In the genomic region with DNA sequence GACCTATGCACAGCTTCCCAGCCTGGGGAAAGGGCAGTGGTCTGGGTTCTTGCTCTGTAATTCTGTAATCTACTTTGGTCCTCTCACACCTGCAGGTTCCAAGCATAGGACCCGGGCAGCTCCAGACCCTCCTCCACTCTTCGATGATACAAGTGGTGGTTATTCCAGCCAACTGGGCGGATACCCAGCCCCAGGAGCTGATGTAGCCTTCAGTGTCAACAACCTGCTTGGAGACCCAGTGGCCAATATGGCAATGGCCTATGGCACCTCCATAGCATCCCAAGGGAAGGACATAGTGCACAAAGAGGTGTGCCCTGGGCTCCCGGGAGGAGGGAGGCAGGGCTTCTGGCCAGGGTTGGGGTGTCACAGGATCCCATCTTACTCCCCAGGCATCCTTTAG, we compare ENCODE assay signal across 9 mouse cellular contexts. TPM values are rescaled to one million over a fixed set of nuclear protein-coding genes. Genes with fewer than 3 reads are reported as not detected.
DNase-seq lines count a peak whose midpoint lies in the region; ATAC-seq and TF ChIP-seq lines count a peak whose summit lies in the region.
"Had no signal": no experiment of that assay in that cellular context is flagged by ENCODE, and none has a peak within 500 bp of the region (broad histone marks: within the 10 kb centered on the region; RNA-seq: fewer than 3 reads in every experiment).

No protein-coding gene starts in this region.

- peak overlapping the region; percentile 94 for H3K4me3 ChIP-seq in heart, embryonic 10.5 days
- peak overlapping the region; percentile 98 for H3K4me3 ChIP-seq in E14TG2a.4 (replicated peaks; ENCODE audit: low read length)
- peak overlapping the region; percentile 86 for H3K4me3 ChIP-seq in forebrain, embryonic 15.5 days
- peak overlapping the region; percentile 83 for H3K4me3 ChIP-seq in liver, embryonic 16.5 days (ENCODE audit: low read depth, low read length)

- peak overlapping the region; percentile 88; the same call in 1 of the 2 replicates for H3K27ac ChIP-seq in heart, embryonic 10.5 days
- no peak overlapping the region for H3K27ac ChIP-seq in forebrain, embryonic 15.5 days (replicated peaks)
- H3K27ac ChIP-seq in liver, embryonic 16.5 days (ENCODE audit: low read length), result no peak overlapping the region

- peaks cover 40% of the 10 kb centered on the region for H3K4me1 ChIP-seq in heart, embryonic 10.5 days
- peaks cover 65% of the 10 kb centered on the region for H3K4me1 ChIP-seq in E14TG2a.4 (replicated peaks; ENCODE audit: low read depth, low read length)
- H3K4me1 ChIP-seq in forebrain, embryonic 15.5 days, result peaks cover 49% of the 10 kb centered on the region
- peaks cover 27% of the 10 kb centered on the region for H3K4me1 ChIP-seq in liver, embryonic 16.5 days (ENCODE audit: control insufficient read depth, low read depth, low read length)

- no peak for ATAC-seq in forebrain, embryonic 15.5 days (replicated peaks)
- ATAC-seq in liver, embryonic 16.5 days (ENCODE audit: low read depth), result no peak

- DNase-seq in heart, embryonic 10.5 days (ENCODE audit: low spot score), result no peak
- no peak for DNase-seq in heart, postnatal 36 days
- DNase-seq in adrenal gland, adult 18-20 months (ENCODE audit: low spot score in 2 of 2), result no peak
- DNase-seq in left cerebral cortex, postnatal 14 days (ENCODE audit: low spot score in 2 of 2), result no peak
- DNase-seq in thymus, postnatal 14 days, result no peak

- H3K9me3 ChIP-seq in heart, embryonic 10.5 days, result no peaks in the 10 kb centered on the region
- H3K9me3 ChIP-seq in E14TG2a.4 (ENCODE audit: low read length), result no peaks in the 10 kb centered on the region
- H3K9me3 ChIP-seq in forebrain, embryonic 15.5 days, result no peaks in the 10 kb centered on the region
- no peaks in the 10 kb centered on the region for H3K9me3 ChIP-seq in liver, embryonic 16.5 days (replicated peaks; ENCODE audit: control insufficient read depth, low read length)

- peaks cover 22% of the 10 kb centered on the region for H3K27me3 ChIP-seq in heart, embryonic 10.5 days (ENCODE audit: insufficient read depth, poor library complexity, severe bottlenecking)
- H3K27me3 ChIP-seq in E14TG2a.4 (ENCODE audit: insufficient read depth, low read length), result peaks cover 20% of the 10 kb centered on the region
- H3K27me3 ChIP-seq in forebrain, embryonic 15.5 days, result peaks cover 23% of the 10 kb centered on the region
- peaks cover 27% of the 10 kb centered on the region for H3K27me3 ChIP-seq in liver, embryonic 16.5 days (ENCODE audit: control insufficient read depth, insufficient read depth, low read depth, low read length)

- intact Hi-C loops in heart, postnatal 36 days (cut with DNase I), result no loop called here
- intact Hi-C loops in left cerebral cortex, postnatal 14 days (cut with DNase I), result no loop called here

- peak overlapping the region; percentile 94 for H3K4me2 ChIP-seq in forebrain, embryonic 15.5 days (replicated peaks)
- H3K4me2 ChIP-seq in liver, embryonic 16.5 days (ENCODE audit: low read depth, low read length), result peak overlapping the region; percentile 91

- TF ChIP-seq CTCF in E14TG2a.4 (conservative IDR thresholded peaks at IDR 0.05; ENCODE audit: low read length), result no peak

- H3K36me3 ChIP-seq in heart, embryonic 10.5 days, result peaks cover 40% of the 10 kb centered on the region
- H3K36me3 ChIP-seq in E14TG2a.4 (ENCODE audit: insufficient read depth, low read length), result peaks cover 49% of the 10 kb centered on the region
- H3K36me3 ChIP-seq in forebrain, embryonic 15.5 days, result peaks cover 35% of the 10 kb centered on the region
- no peaks in the 10 kb centered on the region; the same call in 1 of the 2 replicates for H3K36me3 ChIP-seq in liver, embryonic 16.5 days (ENCODE audit: control insufficient read depth, insufficient read depth)

- H3K9ac ChIP-seq in forebrain, embryonic 15.5 days (replicated peaks), result peak overlapping the region; percentile 73
- H3K9ac ChIP-seq in liver, embryonic 16.5 days (ENCODE audit: low read depth, low read length), result peak overlapping the region; percentile 79

- 90% methylated on average over 4 of the region's 4 CpGs for WGBS in heart, embryonic 10.5 days
- WGBS in forebrain, embryonic 15.5 days, result 88% methylated on average over 4 of the region's 4 CpGs
- 84% methylated on average over 4 of the region's 4 CpGs for WGBS in liver, embryonic 16.5 days (ENCODE audit: insufficient replicate concordance)

RNA-seq across cellular contexts. Expression of a gene that starts 1.0 kb away (rescaled TPM):
- 94.9 and 104 TPM in 2 replicates for polyA plus RNA-seq in heart, embryonic 10.5 days (2016; fragmentation: Nextera tagmentation; extraction: Ambion mirVana)
- 100 to 1,000 TPM in 1 of 2 experiments, 10 to 100 TPM in 1; 89.0 to 102 TPM for total RNA-seq in heart, postnatal 36 days (2021)
- polyA plus RNA-seq in forebrain, embryonic 15.5 days (2015; fragmentation: Nextera tagmentation; extraction: Ambion mirVana), result 53.0 and 54.3 TPM in 2 replicates
- polyA plus RNA-seq in liver, embryonic 16.5 days (2015; fragmentation: Nextera tagmentation; extraction: Ambion mirVana), result 51.2 and 53.1 TPM in 2 replicates
- total RNA-seq in adrenal gland, adult 18-20 months (2021), result 10 to 100 TPM; 56.4 to 75.3 TPM
- 10 to 100 TPM; 24.2 to 27.5 TPM for total RNA-seq in left cerebral cortex, postnatal 14 days (2021)

RNA-seq across cellular contexts. Expression of a gene that starts 4.0 kb away (rescaled TPM):
- polyA plus RNA-seq in heart, embryonic 10.5 days (2016; fragmentation: Nextera tagmentation; extraction: Ambion mirVana), result 6.4 and 7.6 TPM in 2 replicates
- total RNA-seq in heart, postnatal 36 days (2021), result 1 to 10 TPM; 1.7 to 2.8 TPM
- polyA plus RNA-seq in forebrain, embryonic 15.5 days (2015; fragmentation: Nextera tagmentation; extraction: Ambion mirVana), result 7.9 and 8.3 TPM in 2 replicates
- polyA plus RNA-seq in liver, embryonic 16.5 days (2015; fragmentation: Nextera tagmentation; extraction: Ambion mirVana), result 0.33 and 0.52 TPM in 2 replicates
- 1 to 10 TPM; 1.4 to 1.5 TPM for total RNA-seq in adrenal gland, adult 18-20 months (2021)
- total RNA-seq in left cerebral cortex, postnatal 14 days (2021), result 100 to 1,000 TPM; 164 to 171 TPM
- total RNA-seq: neutrophil, adult 5-6 weeks had no signal

RNA-seq across cellular contexts. Expression of a gene that starts 9.0 kb away (rescaled TPM):
- polyA plus RNA-seq in heart, embryonic 10.5 days (2016; fragmentation: Nextera tagmentation; extraction: Ambion mirVana), result 4.6 and 12.7 TPM in 2 replicates
- under 1 TPM; 0.30 to 0.31 TPM for total RNA-seq in heart, postnatal 36 days (2021)
- polyA plus RNA-seq in forebrain, embryonic 15.5 days (2015; fragmentation: Nextera tagmentation; extraction: Ambion mirVana), result 324 and 348 TPM in 2 replicates
- polyA plus RNA-seq in liver, embryonic 16.5 days (2015; fragmentation: Nextera tagmentation; extraction: Ambion mirVana), result 0.40 and 0.46 TPM in 2 replicates
- 1 to 10 TPM; 1.9 to 2.3 TPM for total RNA-seq in adrenal gland, adult 18-20 months (2021)
- 100 to 1,000 TPM; 325 to 352 TPM for total RNA-seq in left cerebral cortex, postnatal 14 days (2021)
- total RNA-seq: neutrophil, adult 5-6 weeks had no signal

RNA-seq across cellular contexts. Expression of a gene that starts 17.5 kb away (rescaled TPM):
- 261 and 263 TPM in 2 replicates for polyA plus RNA-seq in heart, embryonic 10.5 days (2016; fragmentation: Nextera tagmentation; extraction: Ambion mirVana)
- 100 to 1,000 TPM; 176 to 201 TPM for total RNA-seq in heart, postnatal 36 days (2021)
- polyA plus RNA-seq in forebrain, embryonic 15.5 days (2015; fragmentation: Nextera tagmentation; extraction: Ambion mirVana), result 243 and 248 TPM in 2 replicates
- 79.2 and 88.7 TPM in 2 replicates for polyA plus RNA-seq in liver, embryonic 16.5 days (2015; fragmentation: Nextera tagmentation; extraction: Ambion mirVana)
- total RNA-seq in adrenal gland, adult 18-20 months (2021), result 100 to 1,000 TPM; 179 to 194 TPM
- 100 to 1,000 TPM; 176 to 184 TPM for total RNA-seq in left cerebral cortex, postnatal 14 days (2021)

RNA-seq across cellular contexts. Expression of a gene that starts 21.4 kb away (rescaled TPM):
- 19.0 and 43.4 TPM in 2 replicates for polyA plus RNA-seq in heart, embryonic 10.5 days (2016; fragmentation: Nextera tagmentation; extraction: Ambion mirVana)
- 10 to 100 TPM; 13.8 to 15.1 TPM for total RNA-seq in heart, postnatal 36 days (2021)
- 10.3 and 11.1 TPM in 2 replicates for polyA plus RNA-seq in forebrain, embryonic 15.5 days (2015; fragmentation: Nextera tagmentation; extraction: Ambion mirVana)
- polyA plus RNA-seq in liver, embryonic 16.5 days (2015; fragmentation: Nextera tagmentation; extraction: Ambion mirVana), result 2.4 and 3.7 TPM in 2 replicates
- 10 to 100 TPM in 1 of 2 experiments, 1 to 10 TPM in 1; 7.3 to 16.2 TPM for total RNA-seq in adrenal gland, adult 18-20 months (2021)
- total RNA-seq in left cerebral cortex, postnatal 14 days (2021), result 1 to 10 TPM; 9.0 to 9.4 TPM
- total RNA-seq: neutrophil, adult 5-6 weeks had no signal

Comparison
In these comparisons a context has a peak if more than half of its experiments do, and no peak if none do; other contexts are left out.
1. RNA of a gene that starts 4.0 kb away (total RNA-seq): 164 to 171 TPM in left cerebral cortex, postnatal 14 days; 1.7 to 2.8 TPM in heart, postnatal 36 days and 1.4 to 1.5 TPM in adrenal gland, adult 18-20 months; every median in the first group is over 10 times any median in the second.
2. RNA of a gene that starts 9.0 kb away (total RNA-seq): 325 to 352 TPM in left cerebral cortex, postnatal 14 days; 1.9 to 2.3 TPM in adrenal gland, adult 18-20 months and 0.30 to 0.31 TPM in heart, postnatal 36 days; every median in the first group is over 100 times any median in the second.
3. Peak in every context shown above with its lines, with median percentiles within 50 percentile points of each other: H3K4me3 ChIP-seq.